Mouse (Mus musculus): Measurements from ENCODE around the gene Elk3. TPM values are rescaled to one million over a fixed set of nuclear protein-coding genes. Genes with fewer than 3 reads are reported as not detected.

Gene Elk3
- polyA plus RNA-seq, 1 experiment from 2014 or later: 44.9 TPM

GRCm38 (mm10) chr10:93247902-93248301, 63.0 kb downstream of the Elk3 start:
- 42% methylated on average over 6 of the region's 6 CpGs for WGBS
- Histone ChIP-seq H3K36me3 (ENCODE audit: control insufficient read depth, insufficient read depth, low read length) (peaks cover 13% of the 10 kb centered on the region), H3K9me3 (ENCODE audit: control insufficient read depth, low read length) (no peaks in the 10 kb centered on the region), H3K27ac (ENCODE audit: low read length) (peak overlapping the region; percentile 49), H3K27me3 (ENCODE audit: control insufficient read depth, insufficient read depth, low read depth, low read length) (no peaks in the 10 kb centered on the region), H3K4me1 (replicated peaks; ENCODE audit: control insufficient read depth, insufficient read depth, low read length) (peaks cover 14% of the 10 kb centered on the region), H3K4me2 (ENCODE audit: low read depth, low read length) (no peak overlapping the region), H3K4me3 (ENCODE audit: low read length) (no peak overlapping the region), H3K9ac (ENCODE audit: low read length) (no peak overlapping the region)
- no peak for ATAC-seq (ENCODE audit: low read depth)

GRCm38 (mm10) chr10:93247422-93247821, 63.5 kb downstream of the Elk3 start:
- H3K27me3 ChIP-seq (ENCODE audit: control insufficient read depth, insufficient read depth, low read depth, low read length): no peaks in the 10 kb centered on the region
- no peaks in the 10 kb centered on the region for H3K9me3 ChIP-seq (ENCODE audit: control insufficient read depth, low read length)
- no peak overlapping the region for H3K9ac ChIP-seq (ENCODE audit: low read length)
- H3K4me3 ChIP-seq (ENCODE audit: low read length): no peak overlapping the region
- peaks cover 12% of the 10 kb centered on the region for H3K36me3 ChIP-seq (ENCODE audit: control insufficient read depth, insufficient read depth, low read length)
- no peak overlapping the region for H3K4me2 ChIP-seq (ENCODE audit: low read depth, low read length)
- H3K4me1 ChIP-seq (replicated peaks; ENCODE audit: control insufficient read depth, insufficient read depth, low read length): peaks cover 14% of the 10 kb centered on the region
- no peak for ATAC-seq (ENCODE audit: low read depth)
- WGBS: 78% methylated on average over 12 of the region's 12 CpGs
- peak overlapping the region; percentile 49 for H3K27ac ChIP-seq (ENCODE audit: low read length)

GRCm38 (mm10) chr10:93246185-93246920, 64.6 kb downstream of the Elk3 start:
- no peaks in the 10 kb centered on the region for H3K9me3 ChIP-seq (ENCODE audit: control insufficient read depth, low read length)
- H3K4me1 ChIP-seq (replicated peaks; ENCODE audit: control insufficient read depth, insufficient read depth, low read length): peaks cover 14% of the 10 kb centered on the region
- no peak overlapping the region for H3K4me3 ChIP-seq (ENCODE audit: low read length)
- H3K27ac ChIP-seq (ENCODE audit: low read length): no peak overlapping the region
- ATAC-seq (ENCODE audit: low read depth): no peak
- no peak overlapping the region for H3K9ac ChIP-seq (ENCODE audit: low read length)
- peaks cover 10% of the 10 kb centered on the region for H3K36me3 ChIP-seq (ENCODE audit: control insufficient read depth, insufficient read depth, low read length)
- WGBS: 88% methylated on average over 7 of the region's 7 CpGs
- H3K4me2 ChIP-seq (ENCODE audit: low read depth, low read length): no peak overlapping the region
- H3K27me3 ChIP-seq (ENCODE audit: control insufficient read depth, insufficient read depth, low read depth, low read length): no peaks in the 10 kb centered on the region

- H3K9me3 ChIP-seq (ENCODE audit: control insufficient read depth, low read length): no peaks in the 10 kb centered on the region
- H3K4me1 ChIP-seq (replicated peaks; ENCODE audit: control insufficient read depth, insufficient read depth, low read length): peaks cover 10% of the 10 kb centered on the region
- 81% methylated on average over 10 of the region's 10 CpGs for WGBS
- H3K4me2 ChIP-seq (ENCODE audit: low read depth, low read length): no peak overlapping the region
- H3K27me3 ChIP-seq (ENCODE audit: control insufficient read depth, insufficient read depth, low read depth, low read length): no peaks in the 10 kb centered on the region
- H3K27ac ChIP-seq (ENCODE audit: low read length): no peak overlapping the region
- ATAC-seq (ENCODE audit: low read depth): no peak
- H3K4me3 ChIP-seq (ENCODE audit: low read length): no peak overlapping the region
- H3K9ac ChIP-seq (ENCODE audit: low read length): no peak overlapping the region
- peaks cover 10% of the 10 kb centered on the region for H3K36me3 ChIP-seq (ENCODE audit: control insufficient read depth, insufficient read depth, low read length)
These were observed 66.7 kb downstream of the Elk3 start for GRCm38 (mm10) chr10:93244209-93244705.

- H3K4me3 ChIP-seq (ENCODE audit: low read length): no peak overlapping the region
- H3K36me3 ChIP-seq (ENCODE audit: control insufficient read depth, insufficient read depth, low read length): peaks cover 10% of the 10 kb centered on the region
- ATAC-seq (ENCODE audit: low read depth): no peak
- peaks cover 8% of the 10 kb centered on the region for H3K4me1 ChIP-seq (replicated peaks; ENCODE audit: control insufficient read depth, insufficient read depth, low read length)
- H3K4me2 ChIP-seq (ENCODE audit: low read depth, low read length): no peak overlapping the region
- no peaks in the 10 kb centered on the region for H3K27me3 ChIP-seq (ENCODE audit: control insufficient read depth, insufficient read depth, low read depth, low read length)
- H3K27ac ChIP-seq (ENCODE audit: low read length): no peak overlapping the region
- WGBS: 11% methylated on average over 5 of the region's 5 CpGs
- no peak overlapping the region for H3K9ac ChIP-seq (ENCODE audit: low read length)
- no peaks in the 10 kb centered on the region for H3K9me3 ChIP-seq (ENCODE audit: control insufficient read depth, low read length)
These were observed 68.1 kb downstream of the Elk3 start for GRCm38 (mm10) chr10:93242861-93243260.

GRCm38 (mm10) chr10:93242208-93242607, 68.7 kb downstream of the Elk3 start:
- H3K9ac ChIP-seq (ENCODE audit: low read length): no peak overlapping the region
- 0 out of 2 replicates have a peak, but pooled peaks cover 3% of the 10 kb centered on the region for H3K4me1 ChIP-seq (replicated peaks; ENCODE audit: control insufficient read depth, insufficient read depth, low read length)
- H3K27me3 ChIP-seq (ENCODE audit: control insufficient read depth, insufficient read depth, low read depth, low read length): no peaks in the 10 kb centered on the region
- 18% methylated on average over 3 of the region's 3 CpGs for WGBS
- H3K27ac ChIP-seq (ENCODE audit: low read length): no peak overlapping the region
- ATAC-seq (ENCODE audit: low read depth): no peak
- H3K4me2 ChIP-seq (ENCODE audit: low read depth, low read length): no peak overlapping the region
- H3K9me3 ChIP-seq (ENCODE audit: control insufficient read depth, low read length): no peaks in the 10 kb centered on the region
- H3K4me3 ChIP-seq (ENCODE audit: low read length): no peak overlapping the region
- peaks cover 7% of the 10 kb centered on the region for H3K36me3 ChIP-seq (ENCODE audit: control insufficient read depth, insufficient read depth, low read length)

- Histone ChIP-seq H3K4me1 (replicated peaks; ENCODE audit: control insufficient read depth, insufficient read depth, low read length) (0 out of 2 replicates have a peak, but pooled peaks cover 3% of the 10 kb centered on the region), H3K4me2 (ENCODE audit: low read depth, low read length) (no peak overlapping the region), H3K27ac (ENCODE audit: low read length) (no peak overlapping the region), H3K36me3 (ENCODE audit: control insufficient read depth, insufficient read depth, low read length) (peaks cover 19% of the 10 kb centered on the region), H3K27me3 (ENCODE audit: control insufficient read depth, insufficient read depth, low read depth, low read length) (no peaks in the 10 kb centered on the region), H3K9ac (ENCODE audit: low read length) (no peak overlapping the region), H3K4me3 (ENCODE audit: low read length) (no peak overlapping the region), H3K9me3 (ENCODE audit: control insufficient read depth, low read length) (no peaks in the 10 kb centered on the region)
- WGBS: 41% methylated on average over 9 of the region's 9 CpGs
- peak; percentile 45; the same call in 1 of the 2 replicates for ATAC-seq (ENCODE audit: low read depth)
These were observed 71.6 kb downstream of the Elk3 start for GRCm38 (mm10) chr10:93239201-93239806.

- Histone ChIP-seq H3K9me3 (ENCODE audit: control insufficient read depth, low read length) (no peaks in the 10 kb centered on the region), H3K36me3 (ENCODE audit: control insufficient read depth, insufficient read depth, low read length) (peaks cover 23% of the 10 kb centered on the region), H3K27me3 (ENCODE audit: control insufficient read depth, insufficient read depth, low read depth, low read length) (no peaks in the 10 kb centered on the region), H3K4me1 (replicated peaks; ENCODE audit: control insufficient read depth, insufficient read depth, low read length) (no peaks in the 10 kb centered on the region), H3K27ac (ENCODE audit: low read length) (no peak overlapping the region), H3K4me2 (ENCODE audit: low read depth, low read length) (no peak overlapping the region), H3K4me3 (ENCODE audit: low read length) (no peak overlapping the region), H3K9ac (ENCODE audit: low read length) (no peak overlapping the region)
- no peak for ATAC-seq (ENCODE audit: low read depth)
- WGBS: 88% methylated on average over 9 of the region's 9 CpGs
These were observed 76.2 kb downstream of the Elk3 start for GRCm38 (mm10) chr10:93234692-93235091.

GRCm38 (mm10) chr10:93233665-93234194, 77.2 kb downstream of the Elk3 start:
- H3K4me3 ChIP-seq (ENCODE audit: low read length): no peak overlapping the region
- no peaks in the 10 kb centered on the region for H3K4me1 ChIP-seq (replicated peaks; ENCODE audit: control insufficient read depth, insufficient read depth, low read length)
- H3K4me2 ChIP-seq (ENCODE audit: low read depth, low read length): no peak overlapping the region
- H3K27me3 ChIP-seq (ENCODE audit: control insufficient read depth, insufficient read depth, low read depth, low read length): no peaks in the 10 kb centered on the region
- 79% methylated on average over 6 of the region's 6 CpGs for WGBS
- H3K36me3 ChIP-seq (ENCODE audit: control insufficient read depth, insufficient read depth, low read length): peaks cover 21% of the 10 kb centered on the region
- no peak overlapping the region for H3K9ac ChIP-seq (ENCODE audit: low read length)
- H3K27ac ChIP-seq (ENCODE audit: low read length): no peak overlapping the region
- no peak for ATAC-seq (ENCODE audit: low read depth)
- H3K9me3 ChIP-seq (ENCODE audit: control insufficient read depth, low read length): no peaks in the 10 kb centered on the region

Data from lung, embryonic 16.5 days (tissue).